Mouse (Mus musculus) lung, postnatal 10 days (tissue): ENCODE results near the gene AC161166.1.
"Not testable (repeated sequence)": the region's sequence is repeated elsewhere in the genome, so short reads cannot be mapped to it uniquely, and the experiment has no call there.

Experiments used
- DNase-seq: peaks from one replicate; pipeline ENCODE4 v3.0.0; 2021

AC161166.1 gene

GRCm38 (mm10) chr7:24525686-24526420, 13.6 kb upstream of the AC161166.1 start:
- peak; percentile 6 for DNase-seq

- DNase-seq: no peak
Observed at GRCm38 (mm10) chr7:24524978-24525377, 12.7 kb upstream of the AC161166.1 start.

GRCm38 (mm10) chr7:24523723-24524122, 11.5 kb upstream of the AC161166.1 start:
- DNase-seq: no peak

- no peak for DNase-seq
Observed at GRCm38 (mm10) chr7:24522805-24523204, 10.6 kb upstream of the AC161166.1 start.

GRCm38 (mm10) chr7:24520054-24520453, 7.8 kb upstream of the AC161166.1 start:
- not testable (repeated sequence) for DNase-seq

- no peak for DNase-seq
Observed at GRCm38 (mm10) chr7:24519130-24519529, 6.9 kb upstream of the AC161166.1 start.

GRCm38 (mm10) chr7:24517654-24518053, 5.4 kb upstream of the AC161166.1 start:
- peak; percentile 1 for DNase-seq

- no peak for DNase-seq
Observed at GRCm38 (mm10) chr7:24517077-24517476, 4.8 kb upstream of the AC161166.1 start.

- DNase-seq: peak; percentile 37
Observed at GRCm38 (mm10) chr7:24516319-24516718, 4.1 kb upstream of the AC161166.1 start.

GRCm38 (mm10) chr7:24507726-24508114, 4.5 kb downstream of the AC161166.1 start:
- DNase-seq: no peak

- peak; percentile 92 for DNase-seq
Observed at GRCm38 (mm10) chr7:24506838-24507725, 5.2 kb downstream of the AC161166.1 start, which contains the start of gene Zfp428. Zfp428 (plus strand) TSS chr7:24507006.

GRCm38 (mm10) chr7:24506476-24506837, 5.8 kb downstream of the AC161166.1 start:
- DNase-seq: peak; percentile 70

GRCm38 (mm10) chr7:24506065-24506459, 6.2 kb downstream of the AC161166.1 start:
- no peak for DNase-seq

- no peak for DNase-seq
Observed at GRCm38 (mm10) chr7:24505447-24506064, 6.7 kb downstream of the AC161166.1 start.

- no peak for DNase-seq
Observed at GRCm38 (mm10) chr7:24504868-24505267, 7.4 kb downstream of the AC161166.1 start.

GRCm38 (mm10) chr7:24504004-24504403, 8.3 kb downstream of the AC161166.1 start:
- no peak for DNase-seq

GRCm38 (mm10) chr7:24501492-24501891, 10.8 kb downstream of the AC161166.1 start:
- DNase-seq: peak; percentile 41

GRCm38 (mm10) chr7:24500929-24501328, 11.3 kb downstream of the AC161166.1 start:
- DNase-seq: peak; percentile 51

- no peak for DNase-seq
Observed at GRCm38 (mm10) chr7:24499856-24500577, 12.2 kb downstream of the AC161166.1 start.

GRCm38 (mm10) chr7:24488303-24488702, 24.0 kb downstream of the AC161166.1 start:
- DNase-seq: no peak

- no peak for DNase-seq
Observed at GRCm38 (mm10) chr7:24487403-24487802, 24.9 kb downstream of the AC161166.1 start.

GRCm38 (mm10) chr7:24486654-24487130, 25.6 kb downstream of the AC161166.1 start:
- no peak for DNase-seq

- DNase-seq: no peak
Observed at GRCm38 (mm10) chr7:24485481-24485880, 26.8 kb downstream of the AC161166.1 start.
